Mouse (Mus musculus) lung, postnatal 0 days (tissue): Measurements from ENCODE around the gene Ehd4.

Source experiments
- CTCF ChIP-seq: IDR thresholded peaks from 2 replicates; pipeline ENCODE4 v1.5.1; 2016; ENCODE audit warnings: antibody characterized with exemption, mild to moderate bottlenecking
- EP300 ChIP-seq: IDR thresholded peaks from 2 replicates; pipeline ENCODE4 v1.6.1; 2016; ENCODE audit warnings: antibody characterized with exemption, mild to moderate bottlenecking, control low read depth

DNA sequence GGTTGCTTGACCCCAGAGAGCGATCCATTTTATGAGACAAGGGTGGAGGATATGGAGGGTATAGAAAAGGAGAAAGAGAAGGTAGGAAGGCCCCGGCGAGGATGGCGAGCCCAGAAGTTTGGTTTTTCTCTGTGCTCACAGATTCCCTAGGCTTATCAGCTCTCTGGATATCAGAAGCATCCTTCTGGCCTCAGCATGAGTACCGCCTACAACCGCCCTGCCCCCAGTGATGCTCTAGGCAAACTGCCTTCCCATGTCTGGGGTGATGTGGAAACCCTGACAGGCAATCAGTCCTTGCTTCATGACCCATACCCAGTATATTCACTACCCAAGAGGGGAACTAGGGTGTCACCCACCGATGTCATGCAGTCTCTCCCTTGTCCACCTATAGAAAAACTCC is 17.0 kb upstream of the Ehd4 start:
- TF ChIP-seq CTCF (no peak), EP300 (no peak)
